Mouse (Mus musculus): ENCODE measurements around the gene Acvrl1. TPM values are rescaled to one million over a fixed set of nuclear protein-coding genes. Genes with fewer than 3 reads are reported as not detected.

The Acvrl1 gene
- 11.5 and 13.5 TPM in 2 replicates for polyA plus RNA-seq (2014; fragmentation: Nextera tagmentation; extraction: Ambion mirVana)

DNA sequence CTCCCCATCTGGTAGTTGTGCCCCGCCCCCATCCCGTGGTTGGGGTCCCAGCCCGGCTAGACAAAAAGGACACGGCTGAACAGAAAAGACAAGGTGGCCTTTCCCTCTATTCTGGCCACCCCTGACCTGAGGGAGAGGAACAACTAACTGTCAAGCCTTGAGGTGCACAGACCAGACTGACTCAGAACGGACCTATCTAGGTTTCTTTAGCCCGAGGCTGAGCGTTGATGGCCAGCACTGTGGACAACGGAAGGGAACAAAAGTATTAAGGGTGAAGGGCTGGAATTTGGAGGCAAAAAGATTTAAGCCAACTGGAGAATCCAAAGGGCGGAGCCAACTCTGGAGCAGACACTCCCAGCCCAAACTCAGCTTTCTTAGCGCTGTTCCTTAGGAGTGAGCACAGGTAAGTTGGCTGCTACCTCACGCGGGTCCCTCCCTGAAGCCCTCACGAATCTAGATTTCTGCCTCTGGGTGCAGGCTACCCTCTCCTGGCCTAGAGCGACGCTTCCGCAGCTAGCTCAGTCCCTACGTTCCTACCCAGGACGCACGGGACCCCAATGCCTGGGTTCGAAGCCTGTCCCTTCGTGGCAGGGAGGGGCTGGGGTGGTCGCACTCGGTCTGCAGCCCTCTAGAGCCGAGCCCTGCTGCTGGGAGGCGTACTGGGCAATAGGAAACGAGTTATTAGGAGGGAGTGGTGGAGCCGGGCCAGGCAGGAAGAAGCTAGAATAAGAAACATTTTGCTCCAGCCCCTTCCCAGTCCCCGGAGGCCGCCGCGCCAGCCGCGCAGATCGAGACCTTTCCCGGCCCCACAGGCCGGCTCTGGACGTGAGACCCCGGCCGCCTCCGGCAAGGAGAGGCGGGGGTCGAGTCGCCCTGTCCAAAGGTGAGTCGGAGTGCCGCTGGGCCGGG lies at the start of gene Acvrl1:
TSS of gene Acvrl1 (plus strand) at position 342 of the 909 bp plus-strand sequence.
- peaks cover 9% of the 10 kb centered on the region; the same call in 1 of the 2 replicates for H3K27me3 ChIP-seq (replicated peaks; ENCODE audit: control insufficient read depth, insufficient read depth, low read length)
- WGBS: 4% methylated on average over 37 of the region's 46 CpGs
- H3K4me1 ChIP-seq (ENCODE audit: control insufficient read depth, insufficient read depth, low read length): peaks cover 34% of the 10 kb centered on the region
- ATAC-seq (ENCODE audit: low read depth) (peak; percentile 13; the same call in 1 of the 2 replicates), DNase-seq (ENCODE audit: low spot score) (no peak)
- no peaks in the 10 kb centered on the region for H3K9me3 ChIP-seq (ENCODE audit: control insufficient read depth, low read length)
- no peak within 1 kb of the TSS for H3K27ac ChIP-seq (replicated peaks; ENCODE audit: low read depth, low read length)
- peak within 1 kb of the TSS; percentile 49 for H3K4me3 ChIP-seq (ENCODE audit: low read depth, low read length)
- peak within 1 kb of the TSS; percentile 69 for H3K9ac ChIP-seq (ENCODE audit: low read depth, low read length)
- peak within 1 kb of the TSS; percentile 85 for H3K4me2 ChIP-seq (ENCODE audit: low read depth, low read length)
- H3K36me3 ChIP-seq (ENCODE audit: control insufficient read depth, insufficient read depth, low read length): no peaks in the 10 kb centered on the region

DNA sequence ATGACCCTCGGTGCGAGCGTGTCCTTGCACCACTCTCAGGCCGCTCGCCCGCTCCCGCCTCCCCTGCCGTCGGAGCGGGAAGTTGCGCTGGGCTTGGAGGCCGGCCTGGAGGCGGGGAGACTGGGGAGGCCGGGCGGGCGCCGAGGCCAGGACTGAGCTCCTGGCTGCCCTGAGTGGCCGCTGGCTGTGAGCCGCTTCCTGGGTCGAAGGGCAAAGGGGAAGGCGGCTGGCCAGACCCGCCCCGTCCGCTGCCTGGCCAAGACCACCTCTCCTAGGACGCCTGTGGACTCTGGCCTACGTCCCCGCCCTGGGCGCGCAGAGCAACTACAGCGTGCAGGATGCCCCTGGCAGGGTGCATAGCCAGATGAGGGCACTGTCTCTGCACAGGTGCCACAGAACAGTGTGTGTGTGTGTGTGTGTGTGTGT lies 49.6 kb upstream of the Acvrl1 start:
- no peaks in the 10 kb centered on the region for H3K9me3 ChIP-seq (ENCODE audit: control insufficient read depth, low read length)
- H3K4me3 ChIP-seq (ENCODE audit: low read depth, low read length): peak overlapping the region; percentile 86
- H3K36me3 ChIP-seq (ENCODE audit: control insufficient read depth, insufficient read depth, low read length): no peaks in the 10 kb centered on the region
- H3K27ac ChIP-seq (replicated peaks; ENCODE audit: low read depth, low read length): peak overlapping the region; percentile 78; the same call in 1 of the 2 replicates
- peak overlapping the region; percentile 91 for H3K9ac ChIP-seq (ENCODE audit: low read depth, low read length)
- DNase-seq (ENCODE audit: low spot score) (peak; percentile 71), ATAC-seq (ENCODE audit: low read depth) (peak; percentile 67)
- WGBS: 3% methylated on average over 7 of the region's 30 CpGs
- H3K4me1 ChIP-seq (ENCODE audit: control insufficient read depth, insufficient read depth, low read length): peaks cover 37% of the 10 kb centered on the region
- H3K27me3 ChIP-seq (replicated peaks; ENCODE audit: control insufficient read depth, insufficient read depth, low read length): no peaks in the 10 kb centered on the region
- peak overlapping the region; percentile 92 for H3K4me2 ChIP-seq (ENCODE audit: low read depth, low read length)

DNA sequence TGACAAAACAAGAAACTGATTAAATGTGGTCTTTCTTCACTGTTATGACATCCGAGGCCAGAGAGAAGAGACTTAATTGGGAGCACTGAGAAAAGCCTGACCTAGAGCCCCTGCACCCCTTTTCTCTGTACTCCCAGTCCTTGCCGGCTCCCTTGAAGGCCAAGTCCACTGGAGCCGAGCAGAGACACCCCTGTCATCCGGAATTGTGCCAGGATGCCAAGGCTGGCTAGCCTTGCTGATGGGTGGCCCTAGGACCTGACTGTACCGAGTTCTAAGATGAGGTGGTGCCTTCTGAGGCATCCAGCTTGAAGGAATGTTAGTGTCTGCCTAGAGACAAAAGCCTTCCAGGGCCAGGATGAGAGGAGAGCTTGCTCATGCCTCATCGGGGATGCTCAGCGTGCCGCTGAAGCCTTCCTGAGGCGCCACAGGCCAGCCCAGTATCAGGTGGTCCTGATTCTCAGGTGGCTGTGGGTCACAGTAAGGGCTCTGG lies 48.2 kb upstream of the Acvrl1 start:
- ATAC-seq (ENCODE audit: low read depth) (no peak), DNase-seq (ENCODE audit: low spot score) (no peak)
- Histone ChIP-seq H3K27me3 (replicated peaks; ENCODE audit: control insufficient read depth, insufficient read depth, low read length) (no peaks in the 10 kb centered on the region), H3K4me3 (ENCODE audit: low read depth, low read length) (no peak overlapping the region), H3K4me1 (ENCODE audit: control insufficient read depth, insufficient read depth, low read length) (peaks cover 37% of the 10 kb centered on the region), H3K36me3 (ENCODE audit: control insufficient read depth, insufficient read depth, low read length) (no peaks in the 10 kb centered on the region), H3K4me2 (ENCODE audit: low read depth, low read length) (no peak overlapping the region), H3K27ac (replicated peaks; ENCODE audit: low read depth, low read length) (no peak overlapping the region), H3K9ac (ENCODE audit: low read depth, low read length) (no peak overlapping the region), H3K9me3 (ENCODE audit: control insufficient read depth, low read length) (no peaks in the 10 kb centered on the region)
- 75% methylated on average over 9 of the region's 9 CpGs for WGBS

DNA sequence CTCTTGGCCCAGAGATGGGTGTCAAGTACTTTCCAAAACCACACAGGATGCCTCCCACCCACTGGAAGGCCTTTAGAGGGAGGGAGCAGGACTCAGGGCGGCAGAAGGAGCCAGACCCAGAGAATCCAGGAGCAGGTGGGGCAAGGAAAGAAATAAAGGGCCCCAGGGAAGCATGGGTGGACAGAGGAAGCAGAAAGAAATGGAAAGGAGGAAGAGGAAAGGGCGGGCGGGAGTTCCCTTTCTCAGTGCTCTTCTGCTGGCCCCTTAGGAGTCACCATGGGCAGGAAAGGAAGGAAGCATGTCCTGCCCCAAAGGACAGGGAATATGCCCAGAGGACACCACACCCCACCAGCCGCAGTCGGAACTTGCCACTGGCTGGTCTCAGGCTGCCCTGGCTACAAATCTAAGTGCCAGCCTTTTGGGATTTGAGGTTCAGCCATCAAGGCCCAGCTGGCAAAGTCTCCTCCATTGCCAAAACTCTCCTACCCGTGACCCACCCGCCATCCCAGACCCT lies 47.2 kb upstream of the Acvrl1 start:
- H3K27me3 ChIP-seq (replicated peaks; ENCODE audit: control insufficient read depth, insufficient read depth, low read length): no peaks in the 10 kb centered on the region
- no peak overlapping the region for H3K4me2 ChIP-seq (ENCODE audit: low read depth, low read length)
- 69% methylated on average over 5 of the region's 7 CpGs for whole genome bisulfite sequencing
- H3K4me1 ChIP-seq (ENCODE audit: control insufficient read depth, insufficient read depth, low read length): peaks cover 30% of the 10 kb centered on the region
- DNase-seq (ENCODE audit: low spot score): no peak
- no peaks in the 10 kb centered on the region for H3K36me3 ChIP-seq (ENCODE audit: control insufficient read depth, insufficient read depth, low read length)
- no peaks in the 10 kb centered on the region for H3K9me3 ChIP-seq (ENCODE audit: control insufficient read depth, low read length)
- no peak for ATAC-seq (ENCODE audit: low read depth)
- no peak overlapping the region for H3K27ac ChIP-seq (replicated peaks; ENCODE audit: low read depth, low read length)
- H3K9ac ChIP-seq (ENCODE audit: low read depth, low read length): no peak overlapping the region
- no peak overlapping the region for H3K4me3 ChIP-seq (ENCODE audit: low read depth, low read length)

DNA sequence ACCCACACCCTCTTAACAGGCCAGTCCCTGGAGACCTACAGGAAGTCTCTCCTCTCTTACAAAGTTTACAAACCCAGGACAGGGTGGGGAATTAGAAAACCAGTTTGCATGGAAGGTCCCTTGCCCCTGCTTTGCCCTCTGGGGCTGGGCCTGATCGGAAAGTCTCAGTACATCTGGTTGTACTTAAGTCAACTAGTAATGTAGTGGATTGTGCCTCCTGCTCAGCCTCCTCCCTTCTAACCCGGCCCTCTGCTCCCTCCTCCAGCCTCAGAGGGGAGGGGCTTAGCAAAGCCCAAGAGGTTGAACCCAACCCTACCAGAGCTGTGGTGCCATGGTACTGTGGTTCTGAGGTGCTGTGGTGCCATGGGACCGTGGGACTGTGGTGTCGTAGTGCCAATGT lies 46.1 kb upstream of the Acvrl1 start:
- Histone ChIP-seq H3K4me2 (ENCODE audit: low read depth, low read length) (no peak overlapping the region), H3K27me3 (replicated peaks; ENCODE audit: control insufficient read depth, insufficient read depth, low read length) (no peaks in the 10 kb centered on the region), H3K4me3 (ENCODE audit: low read depth, low read length) (no peak overlapping the region), H3K9ac (ENCODE audit: low read depth, low read length) (no peak overlapping the region), H3K27ac (replicated peaks; ENCODE audit: low read depth, low read length) (no peak overlapping the region), H3K36me3 (ENCODE audit: control insufficient read depth, insufficient read depth, low read length) (no peaks in the 10 kb centered on the region), H3K9me3 (ENCODE audit: control insufficient read depth, low read length) (no peaks in the 10 kb centered on the region), H3K4me1 (ENCODE audit: control insufficient read depth, insufficient read depth, low read length) (peaks cover 21% of the 10 kb centered on the region)
- DNase-seq (ENCODE audit: low spot score) (no peak), ATAC-seq (ENCODE audit: low read depth) (no peak; the same call in 1 of the 2 replicates)
- WGBS: 28% methylated on average over 4 of the region's 4 CpGs

DNA sequence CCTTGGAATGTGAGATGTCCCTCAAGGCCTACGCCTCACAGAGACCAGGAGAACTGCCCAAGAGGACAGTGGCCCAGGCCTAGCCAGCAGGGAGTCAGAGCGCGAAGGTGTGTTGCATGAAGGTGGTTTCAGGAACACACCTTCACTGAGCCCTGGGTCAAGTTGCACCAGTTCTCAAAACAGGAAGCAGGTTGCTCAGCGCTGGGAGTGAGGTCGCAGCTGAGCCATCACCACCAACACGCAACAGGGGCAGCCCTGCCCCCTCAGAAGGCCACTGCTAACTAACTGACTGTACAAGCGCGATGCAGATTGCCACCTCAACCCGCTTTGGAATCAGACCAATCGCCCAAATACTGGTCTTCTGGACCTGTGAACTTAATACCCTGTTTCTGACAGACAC lies 43.8 kb upstream of the Acvrl1 start:
- H3K9ac ChIP-seq (ENCODE audit: low read depth, low read length): no peak overlapping the region
- WGBS: 69% methylated on average over 10 of the region's 10 CpGs

DNA sequence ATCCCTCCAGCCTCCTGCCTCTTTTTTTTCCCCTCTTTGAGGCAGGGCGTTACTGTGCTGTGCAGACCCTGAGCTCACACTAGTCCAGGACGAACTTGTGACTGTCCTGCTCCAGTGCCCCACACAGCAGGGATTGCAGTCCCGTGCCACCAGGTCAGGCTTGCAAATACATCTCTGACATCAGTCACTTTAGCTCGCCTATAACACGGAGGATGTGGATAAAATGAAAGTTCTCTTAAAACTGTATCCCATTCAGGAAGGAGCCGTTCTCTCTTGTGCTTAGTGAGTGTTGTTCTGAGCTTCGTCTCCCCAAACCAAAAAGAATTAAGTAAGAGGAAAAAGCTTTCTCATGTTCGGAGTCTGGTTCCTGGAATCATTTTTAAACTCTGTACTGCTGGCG lies 41.9 kb upstream of the Acvrl1 start:
- Histone ChIP-seq H3K9me3 (ENCODE audit: control insufficient read depth, low read length) (no peaks in the 10 kb centered on the region), H3K4me2 (ENCODE audit: low read depth, low read length) (no peak overlapping the region), H3K27me3 (replicated peaks; ENCODE audit: control insufficient read depth, insufficient read depth, low read length) (no peaks in the 10 kb centered on the region), H3K36me3 (ENCODE audit: control insufficient read depth, insufficient read depth, low read length) (no peaks in the 10 kb centered on the region), H3K9ac (ENCODE audit: low read depth, low read length) (no peak overlapping the region), H3K4me3 (ENCODE audit: low read depth, low read length) (no peak overlapping the region), H3K27ac (replicated peaks; ENCODE audit: low read depth, low read length) (peak overlapping the region; percentile 24; the same call in 1 of the 2 replicates), H3K4me1 (ENCODE audit: control insufficient read depth, insufficient read depth, low read length) (peaks cover 6% of the 10 kb centered on the region)
- WGBS: 60% methylated on average over 9 of the region's 9 CpGs
- no peak for DNase-seq (ENCODE audit: low spot score)
- no peak for ATAC-seq (ENCODE audit: low read depth)

More for the DNA sequence above, 43.8 kb upstream of the Acvrl1 start:
- no peaks in the 10 kb centered on the region for H3K9me3 ChIP-seq (ENCODE audit: control insufficient read depth, low read length)
- H3K27ac ChIP-seq (replicated peaks; ENCODE audit: low read depth, low read length): no peak overlapping the region
- H3K4me2 ChIP-seq (ENCODE audit: low read depth, low read length): no peak overlapping the region
- peaks cover 15% of the 10 kb centered on the region for H3K4me1 ChIP-seq (ENCODE audit: control insufficient read depth, insufficient read depth, low read length)
- no peak overlapping the region for H3K4me3 ChIP-seq (ENCODE audit: low read depth, low read length)
- ATAC-seq (ENCODE audit: low read depth): no peak
- H3K27me3 ChIP-seq (replicated peaks; ENCODE audit: control insufficient read depth, insufficient read depth, low read length): no peaks in the 10 kb centered on the region
- DNase-seq (ENCODE audit: low spot score): no peak
- H3K36me3 ChIP-seq (ENCODE audit: control insufficient read depth, insufficient read depth, low read length): no peaks in the 10 kb centered on the region

DNA sequence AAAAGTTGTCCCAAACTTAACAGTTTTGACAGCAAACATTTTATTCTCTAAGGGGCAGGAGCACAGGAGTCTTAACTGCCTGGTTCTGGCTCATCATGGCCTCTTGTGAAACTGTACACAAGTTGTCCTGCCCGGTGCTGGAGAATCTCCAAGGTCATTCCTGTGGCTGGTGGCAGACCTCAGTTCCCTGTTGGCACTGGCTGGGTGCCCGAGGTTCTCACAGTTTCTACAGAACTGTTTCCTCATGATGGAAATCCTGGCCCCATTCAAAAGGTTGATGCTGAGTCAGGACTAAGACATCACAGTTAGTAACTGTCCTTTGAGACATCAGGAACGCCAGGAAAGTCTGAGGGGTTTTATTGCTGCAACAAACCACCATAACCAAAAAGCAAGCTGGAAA lies 41.4 kb upstream of the Acvrl1 start:
- Histone ChIP-seq H3K4me2 (ENCODE audit: low read depth, low read length) (no peak overlapping the region), H3K27me3 (replicated peaks; ENCODE audit: control insufficient read depth, insufficient read depth, low read length) (no peaks in the 10 kb centered on the region), H3K4me1 (ENCODE audit: control insufficient read depth, insufficient read depth, low read length) (peaks cover 2% of the 10 kb centered on the region; the same call in 1 of the 2 replicates), H3K27ac (replicated peaks; ENCODE audit: low read depth, low read length) (peak overlapping the region; percentile 24; the same call in 1 of the 2 replicates), H3K9me3 (ENCODE audit: control insufficient read depth, low read length) (no peaks in the 10 kb centered on the region), H3K9ac (ENCODE audit: low read depth, low read length) (no peak overlapping the region), H3K36me3 (ENCODE audit: control insufficient read depth, insufficient read depth, low read length) (no peaks in the 10 kb centered on the region), H3K4me3 (ENCODE audit: low read depth, low read length) (no peak overlapping the region)
- ATAC-seq (ENCODE audit: low read depth) (no peak), DNase-seq (ENCODE audit: low spot score) (peak; percentile 71)
- 62% methylated on average over 3 of the region's 3 CpGs for WGBS
